Mouse (Mus musculus) thymus, adult 2 months (tissue): ENCODE results near the gene Polg.

ENCODE experiments used
- CTCF ChIP-seq: fragments of 200-500 bp; IDR thresholded peaks from 2 replicates; pipeline ENCODE4 v1.5.1; 2012; ENCODE audit warnings: mild to moderate bottlenecking, control low read depth, low read length, moderate library complexity, borderline replicate concordance; ENCODE audit not compliant: control insufficient read depth, poor library complexity, insufficient read depth; ENCODE audit errors: extremely low read depth
- POLR2A ChIP-seq: fragments of 200-500 bp; IDR thresholded peaks from 2 replicates; pipeline ENCODE4 v1.6.1; 2012; ENCODE audit warnings: mild to moderate bottlenecking, low read length, control low read depth, moderate library complexity; ENCODE audit not compliant: control insufficient read depth, poor library complexity, insufficient read depth; ENCODE audit errors: extremely low read depth

DNA sequence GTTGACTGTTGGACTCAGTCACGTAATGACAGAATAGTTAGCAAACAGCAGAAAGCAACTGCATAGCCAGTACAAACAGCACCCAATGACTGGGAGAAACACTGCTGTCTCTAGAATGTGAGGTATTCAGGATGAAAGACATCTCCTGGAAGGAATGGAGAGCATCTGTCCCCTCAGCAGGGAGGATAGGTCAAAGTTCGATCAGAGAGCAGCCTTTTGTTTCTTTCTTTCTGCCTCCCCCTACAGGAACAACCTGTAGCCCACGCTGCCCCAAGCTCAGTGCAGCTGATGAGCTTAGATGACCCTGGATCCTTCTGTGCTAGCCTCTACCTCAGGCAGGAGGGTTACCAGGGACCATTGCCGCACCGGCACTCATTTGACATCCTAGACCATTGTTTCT, 37.9 kb downstream of the Polg start:
- TF ChIP-seq POLR2A (no peak), CTCF (no peak)
